Mouse (Mus musculus) kidney, postnatal 10 days (tissue): ENCODE measurements at regions not wholly inside any gene's neighbourhood (a gene's known extent, or its start where the extent isn't known, plus 50 kb on each side); places are given as distances from the start of the nearest gene placed in this dataset.
A peak's percentile ranks its signal among the peaks of the same experiment; 100 is the strongest.

ENCODE experiments used
- DNase-seq: peaks from one replicate; pipeline ENCODE4 v3.0.0; 2021; ENCODE audit warnings: mixed read lengths

DNA sequence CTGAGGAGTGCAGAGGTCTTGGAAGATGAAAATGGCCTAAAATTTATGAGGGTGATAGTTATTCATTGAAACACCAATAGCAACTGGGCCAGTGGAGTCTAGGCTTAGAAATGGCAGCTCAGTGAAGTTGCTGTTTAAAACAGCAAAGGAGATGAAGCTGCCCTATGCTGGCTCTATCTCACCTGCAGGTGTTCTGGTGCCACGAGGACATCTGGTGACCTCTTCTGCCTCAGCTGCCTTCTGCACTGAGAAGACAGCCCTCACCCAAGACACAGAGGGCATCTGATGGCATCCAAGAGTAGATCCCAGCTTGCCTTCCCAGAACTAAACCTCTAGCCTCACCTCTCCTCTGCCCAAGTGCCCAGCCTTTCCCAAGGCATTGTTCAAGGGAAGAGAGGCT, 187.5 kb upstream of the Sdk2 start:
- no peak for DNase-seq

GRCm38 (mm10) chr11:114251614-114252013, 184.8 kb upstream of the Sdk2 start:
- peak; percentile 10 for DNase-seq

GRCm38 (mm10) chr11:114249215-114249614, 182.4 kb upstream of the Sdk2 start:
- no peak for DNase-seq

GRCm38 (mm10) chr11:114248261-114248898, 181.5 kb upstream of the Sdk2 start:
- peak; percentile 29 for DNase-seq

- DNase-seq, result no peak
These were observed 172.5 kb upstream of the Sdk2 start for GRCm38 (mm10) chr11:114239311-114239803.

GRCm38 (mm10) chr11:114238801-114239200, 172.0 kb upstream of the Sdk2 start:
- DNase-seq, result no peak

DNA sequence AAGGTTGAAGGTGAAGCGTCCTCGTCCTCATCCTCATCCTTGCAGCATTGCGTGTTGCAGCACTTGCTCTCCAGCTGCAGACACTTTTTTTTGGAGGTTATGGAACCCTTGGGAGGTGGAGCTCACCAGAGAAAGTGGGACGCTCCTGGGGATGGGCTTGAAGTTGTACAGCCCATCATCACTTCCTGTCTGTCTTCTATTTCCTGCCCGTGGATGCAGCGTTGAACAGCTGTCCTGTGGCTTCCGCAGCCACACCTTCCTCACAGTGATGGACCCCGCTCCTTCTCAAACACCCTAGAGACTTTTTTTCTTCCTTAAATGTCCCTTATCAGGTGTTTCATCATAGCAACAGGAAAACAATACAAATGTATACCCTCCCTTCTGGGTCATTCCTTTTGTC, 171.5 kb upstream of the Sdk2 start:
- DNase-seq, result no peak

GRCm38 (mm10) chr11:114234542-114234910, 167.7 kb upstream of the Sdk2 start:
- DNase-seq, result no peak

DNA sequence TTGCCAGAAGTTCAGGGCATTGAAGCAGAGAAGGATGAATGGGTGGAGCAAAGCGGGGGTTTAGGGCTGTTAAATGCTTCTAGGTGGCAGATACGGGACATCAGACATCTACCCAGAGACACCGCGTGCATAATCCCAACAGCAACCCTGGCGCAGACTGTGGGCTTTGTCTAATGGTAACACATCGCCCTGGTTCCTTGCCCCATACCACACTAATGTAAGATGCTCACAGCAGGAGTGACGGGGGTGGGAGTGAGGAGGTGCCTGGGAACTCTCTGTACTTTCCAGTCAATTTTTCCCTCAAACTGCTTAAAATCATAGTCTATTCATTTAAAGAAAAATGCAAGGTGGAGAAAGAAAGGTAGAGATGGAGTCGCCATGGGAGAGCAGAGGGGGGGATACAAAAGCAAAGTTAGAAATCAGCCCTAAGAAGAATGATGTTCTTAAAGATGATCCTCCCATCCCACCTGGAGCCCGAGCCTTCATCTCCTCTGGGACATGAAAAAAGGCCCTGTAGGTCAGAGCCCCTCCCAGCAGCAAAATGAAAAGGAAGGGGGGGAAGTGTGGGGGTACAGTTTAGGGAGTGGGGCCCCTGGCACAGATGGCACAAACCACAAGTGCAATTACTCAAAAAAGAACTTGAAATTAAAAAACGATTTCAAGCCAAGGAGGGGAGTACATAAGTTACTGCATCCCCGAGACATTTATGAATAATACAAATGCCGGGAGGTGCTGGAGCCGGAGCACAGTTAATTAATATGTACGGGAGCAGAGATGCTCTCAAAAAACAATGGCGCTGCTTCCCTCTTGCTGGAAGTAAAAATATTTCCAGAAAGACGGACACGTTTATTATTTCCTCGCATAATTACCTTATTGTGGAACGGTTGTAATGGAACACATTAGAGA, 167.0 kb upstream of the Sdk2 start:
- no peak for DNase-seq

GRCm38 (mm10) chr11:114231841-114232240, 165.0 kb upstream of the Sdk2 start:
- peak; percentile 57 for DNase-seq

GRCm38 (mm10) chr11:114229763-114230162, 162.9 kb upstream of the Sdk2 start:
- peak; percentile 62 for DNase-seq

DNA sequence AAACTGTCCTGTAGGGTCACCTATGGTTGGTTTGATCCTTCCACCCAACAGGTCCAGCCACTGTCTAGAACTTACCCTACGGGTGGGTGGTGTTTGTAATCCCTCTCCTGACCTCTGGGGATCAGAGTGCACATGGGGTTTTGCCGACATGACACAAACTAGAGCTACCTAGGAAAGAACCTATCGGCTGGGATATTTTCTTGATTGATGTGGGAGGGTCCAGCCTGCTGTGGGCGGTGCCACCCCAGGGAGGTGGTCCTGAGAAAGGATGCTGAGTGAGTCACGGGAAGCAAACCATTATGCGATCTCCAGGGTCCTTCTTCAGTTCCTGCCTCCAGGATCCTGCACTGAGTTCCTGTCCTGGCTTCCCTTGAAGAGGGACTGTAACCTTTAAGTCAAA, 162.3 kb upstream of the Sdk2 start:
- no peak for DNase-seq

- no peak for DNase-seq
These were observed 159.7 kb upstream of the Sdk2 start for GRCm38 (mm10) chr11:114226553-114226952.

DNA sequence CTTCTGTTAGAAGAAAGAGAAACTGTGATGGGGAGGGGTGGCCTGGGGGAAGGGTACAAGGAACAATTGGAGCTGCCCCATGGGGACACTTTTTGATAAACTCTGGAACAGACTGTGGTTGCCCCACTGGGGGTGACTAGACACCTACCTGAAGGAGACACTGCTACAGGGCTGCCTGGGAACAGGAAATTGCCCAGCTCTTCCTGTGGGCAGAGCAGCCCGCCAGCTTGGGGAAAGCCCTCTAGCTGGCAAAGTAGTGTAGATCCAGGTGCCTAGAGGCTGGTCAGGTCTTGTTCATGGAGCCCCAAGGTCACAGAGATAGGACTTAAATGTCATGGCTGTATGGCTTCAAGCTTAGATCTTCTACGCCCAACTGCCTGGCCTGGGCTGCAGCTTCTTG, 157.9 kb upstream of the Sdk2 start:
- DNase-seq, result no peak

- DNase-seq, result no peak
These were observed 156.2 kb upstream of the Sdk2 start for GRCm38 (mm10) chr11:114223061-114223460.

DNA sequence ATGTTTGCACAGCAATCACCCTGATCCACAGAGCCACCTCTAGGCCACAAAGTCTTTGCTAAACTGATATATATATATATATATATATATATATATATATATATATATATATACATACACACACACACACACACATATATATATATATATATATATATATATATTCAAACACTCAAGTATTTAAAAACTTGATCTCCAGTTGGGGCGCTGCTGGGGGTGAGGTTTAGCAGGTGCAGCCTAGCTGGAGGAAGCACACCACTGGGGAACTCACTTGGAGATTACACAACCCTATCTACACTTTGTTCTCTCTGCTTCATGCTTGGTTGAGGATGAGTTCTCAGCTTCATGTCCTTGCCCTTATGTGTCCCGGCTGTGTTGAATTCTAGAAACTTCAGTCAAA, 153.6 kb upstream of the Sdk2 start:
- no peak for DNase-seq

DNA sequence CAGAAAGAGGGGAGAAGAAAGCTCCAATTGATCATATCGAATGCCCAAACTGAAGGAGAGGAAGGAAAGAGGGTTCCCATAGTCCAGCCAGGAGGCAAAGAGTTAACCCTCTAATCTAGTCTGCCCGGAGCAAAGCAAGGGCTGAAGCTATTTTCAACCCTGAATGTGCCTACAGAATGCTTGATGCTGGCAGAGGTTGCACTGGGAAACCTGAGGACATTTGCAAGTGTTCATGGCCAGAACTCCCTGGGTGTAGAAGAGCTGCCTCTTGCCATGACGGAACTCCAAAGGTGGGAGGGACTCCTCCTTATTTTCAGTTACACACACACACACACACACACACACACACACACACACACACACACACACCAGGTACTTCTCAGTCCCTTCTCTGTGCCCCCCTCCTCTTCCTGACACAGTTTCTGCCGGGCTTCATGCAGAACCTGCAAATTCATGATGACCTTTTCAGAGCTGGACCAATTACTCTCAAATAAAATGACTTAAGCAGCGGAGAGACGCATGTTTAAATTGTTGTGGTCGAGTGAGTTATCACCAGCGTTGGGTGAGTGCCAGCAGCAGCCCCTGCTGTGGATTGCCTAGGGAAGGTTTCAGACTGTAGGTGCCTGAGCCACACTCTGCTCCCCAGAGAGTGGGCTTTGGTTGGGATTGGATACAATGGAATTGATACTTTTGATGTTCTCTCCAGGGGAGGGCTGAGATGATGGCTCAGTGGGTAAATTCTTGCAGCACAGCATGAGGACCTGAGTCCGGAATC, 152.1 kb upstream of the Sdk2 start:
- no peak for DNase-seq

DNA sequence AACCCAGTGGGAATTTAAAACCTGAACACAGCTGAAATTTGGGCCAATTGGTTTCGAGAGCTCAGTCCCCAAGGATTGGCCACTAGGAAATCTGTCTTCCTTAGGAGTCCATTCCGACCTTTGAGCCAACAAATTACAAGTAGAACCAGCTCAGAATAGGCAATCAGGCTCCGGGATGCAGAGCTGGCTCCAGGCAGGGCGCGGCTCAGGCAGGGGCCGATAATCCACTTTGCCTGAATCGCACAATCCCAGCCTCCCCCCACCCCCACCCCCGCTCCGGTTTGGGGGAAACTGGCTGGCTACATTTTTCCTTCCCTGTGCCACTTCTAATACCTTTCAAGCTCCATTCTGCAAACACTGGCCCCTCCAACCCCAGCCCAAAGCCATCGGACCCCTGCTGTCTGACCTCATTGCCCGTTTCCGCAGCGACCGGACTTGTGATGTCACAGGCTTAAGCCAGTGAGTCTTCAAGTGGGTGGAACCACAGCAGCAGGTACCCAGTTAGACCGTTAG, 150.5 kb upstream of the Sdk2 start:
- DNase-seq, result no peak

GRCm38 (mm10) chr11:114216493-114216892, 149.6 kb upstream of the Sdk2 start:
- DNase-seq, result no peak

- DNase-seq, result no peak
These were observed 148.4 kb upstream of the Sdk2 start for GRCm38 (mm10) chr11:114215256-114215655.

DNA sequence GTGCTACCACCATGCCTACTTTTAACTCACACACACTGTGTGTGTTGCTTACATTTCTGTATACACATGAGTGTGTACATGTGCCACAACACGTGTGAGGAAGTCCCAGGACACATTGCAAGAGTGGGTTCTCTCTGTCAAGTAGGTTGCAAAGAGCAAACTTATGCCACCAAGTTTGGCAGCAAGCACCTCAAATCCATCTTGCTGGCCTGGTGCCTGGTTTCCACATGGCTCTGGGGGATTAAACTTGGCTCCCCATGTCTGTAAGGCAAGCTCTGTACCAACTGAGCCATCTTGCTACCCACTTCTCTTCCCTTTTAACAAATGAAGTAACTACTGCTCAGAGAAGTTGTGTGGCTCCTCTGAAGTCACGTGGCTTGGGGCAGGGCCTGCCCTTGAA, 145.3 kb upstream of the Sdk2 start:
- DNase-seq, result no peak

- DNase-seq, result peak; percentile 70
These were observed 138.3 kb upstream of the Sdk2 start for GRCm38 (mm10) chr11:114205192-114205591.

DNA sequence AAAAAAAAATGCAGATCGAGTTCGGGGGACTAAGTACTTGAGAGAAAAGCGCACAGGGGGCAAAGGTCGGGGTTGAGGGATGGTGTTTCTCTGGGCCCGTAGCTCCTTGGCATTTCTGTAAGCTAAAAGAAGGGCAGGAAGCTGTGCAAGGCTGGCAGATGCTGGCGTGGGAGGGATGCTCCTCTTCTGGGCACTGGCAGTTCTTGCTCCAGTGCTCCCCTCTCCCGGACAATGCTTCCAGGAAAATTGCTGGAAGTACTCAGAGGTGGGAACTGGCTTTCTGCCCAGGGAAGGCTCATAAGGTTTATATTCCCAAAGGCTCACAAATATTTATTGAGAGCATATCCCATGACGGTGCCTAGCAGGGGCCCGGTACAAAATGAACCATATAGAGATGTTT, 136.6 kb upstream of the Sdk2 start:
- peak; percentile 32 for DNase-seq
